Mouse (Mus musculus): ENCODE results near the gene Btg1.

The Btg1 gene

DNA sequence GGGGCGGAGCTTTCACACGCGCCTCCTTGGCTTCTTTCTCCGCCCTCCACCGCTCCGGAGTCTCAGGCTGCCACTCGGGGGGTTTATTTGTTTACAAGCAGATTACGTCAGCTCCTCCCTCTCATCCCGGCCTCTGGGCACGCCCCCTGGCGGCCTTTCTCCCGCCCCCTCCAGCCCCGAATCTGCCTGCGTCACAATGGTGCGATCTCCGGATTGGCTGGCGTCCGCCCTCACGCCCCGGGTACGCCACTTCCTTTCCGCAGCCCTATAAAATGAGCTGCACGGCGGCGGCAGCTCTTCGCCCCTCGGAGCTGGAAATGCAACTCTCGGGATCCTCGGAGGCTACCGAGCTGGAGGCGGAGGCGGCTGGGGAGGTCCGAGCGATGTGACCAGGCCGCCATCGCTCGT is at the start of gene Btg1:
Btg1 (plus strand) TSS at position 298 of the 408 bp plus-strand sequence.
- peak; percentile 100 for DNase-seq

DNA sequence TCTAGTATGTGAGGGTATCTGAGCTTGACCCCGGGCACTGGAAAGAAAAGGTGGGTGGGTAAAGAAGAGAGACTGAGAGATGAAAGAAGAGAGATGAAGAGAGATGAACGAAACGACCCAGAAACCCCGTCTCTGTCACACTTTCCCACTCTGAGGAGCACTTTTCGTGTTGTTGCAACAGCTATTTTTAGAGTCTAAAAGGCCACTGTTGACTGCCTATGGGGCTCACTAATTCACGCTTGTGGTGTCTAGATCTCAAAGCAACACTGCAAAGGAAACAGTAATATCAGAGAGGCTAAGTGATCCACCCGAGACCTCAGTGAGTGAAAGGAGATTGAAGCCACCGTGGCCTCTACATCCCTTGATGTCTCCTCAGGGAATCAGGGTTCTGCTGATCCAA is 47.3 kb upstream of the Btg1 start:
- DNase-seq: no peak

DNA sequence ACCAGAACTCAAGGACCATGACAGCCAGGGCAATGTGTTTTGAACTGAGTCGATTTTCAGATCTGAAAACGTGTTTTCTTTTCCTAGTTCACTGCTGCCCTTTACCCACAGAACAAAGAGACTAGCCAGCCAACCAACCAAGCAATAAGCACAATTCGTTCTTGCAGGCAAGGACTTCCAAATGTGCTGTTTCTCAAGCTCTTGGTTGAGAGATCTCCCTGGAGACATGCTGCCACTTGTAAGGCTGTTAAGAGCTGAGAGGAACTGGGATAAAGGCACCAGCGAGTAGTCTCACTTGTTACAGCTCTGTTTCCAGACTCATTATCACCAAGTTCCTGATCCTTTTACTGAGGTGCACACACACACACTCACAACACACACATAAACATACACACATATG is 45.6 kb upstream of the Btg1 start:
- DNase-seq: no peak

DNA sequence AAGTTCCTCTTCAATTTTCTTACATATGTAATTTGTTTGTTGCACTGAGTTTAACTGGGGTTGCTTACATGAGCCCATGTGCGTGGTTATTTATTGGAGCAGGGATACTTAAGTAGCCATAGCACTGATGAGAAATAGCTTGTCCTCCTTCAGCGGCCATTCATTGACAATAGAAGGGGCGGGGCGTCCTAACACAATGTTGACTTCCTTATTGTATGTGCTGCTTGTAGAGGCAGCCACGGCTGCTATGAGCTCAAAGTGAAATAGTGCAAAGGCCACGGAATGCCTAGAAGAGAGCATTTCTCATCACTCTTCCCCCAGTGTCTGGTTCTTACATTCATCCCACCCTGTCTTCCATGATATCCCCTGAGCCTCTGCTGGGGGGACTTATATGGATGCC is 42.0 kb upstream of the Btg1 start:
- DNase-seq: no peak

DNA sequence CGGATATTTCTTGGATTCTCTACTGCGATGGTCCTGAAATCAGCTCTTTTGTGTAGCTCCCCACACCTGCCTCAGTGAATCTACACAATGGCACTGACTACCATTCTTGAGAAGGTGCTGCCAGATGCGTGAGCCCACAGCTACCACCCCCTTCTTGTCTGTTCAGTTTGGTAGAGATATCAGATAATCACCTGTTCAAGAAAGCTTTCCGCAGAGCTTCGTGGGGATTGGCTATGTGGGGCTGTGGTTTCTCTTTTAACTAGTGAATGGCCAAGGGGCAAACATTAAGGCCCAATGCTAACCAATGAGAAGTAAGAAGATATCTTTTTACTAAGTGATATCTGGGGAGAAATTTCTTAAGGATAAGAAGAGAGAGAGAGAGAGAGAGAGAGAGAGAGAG is 41.5 kb upstream of the Btg1 start:
- DNase-seq: no peak

DNA sequence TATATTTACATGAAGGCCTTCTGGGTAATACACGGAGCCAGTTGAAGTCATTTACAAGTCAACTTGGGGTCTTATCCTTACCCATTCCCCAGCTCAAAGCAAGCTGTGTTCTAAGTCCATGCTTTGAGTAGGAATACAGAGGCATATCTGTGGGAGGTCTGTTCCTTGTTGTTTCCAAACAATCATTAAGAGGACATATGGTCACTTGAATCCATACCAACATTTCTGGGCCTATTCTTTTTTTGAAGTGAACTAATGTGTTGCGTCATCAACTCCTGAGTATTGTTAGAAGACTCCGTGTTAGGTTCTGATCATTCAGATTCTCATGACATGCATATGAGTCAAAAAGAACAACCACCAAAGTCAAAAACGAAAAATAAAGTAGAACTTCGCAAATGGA is 37.9 kb upstream of the Btg1 start:
- DNase-seq: no peak

DNA sequence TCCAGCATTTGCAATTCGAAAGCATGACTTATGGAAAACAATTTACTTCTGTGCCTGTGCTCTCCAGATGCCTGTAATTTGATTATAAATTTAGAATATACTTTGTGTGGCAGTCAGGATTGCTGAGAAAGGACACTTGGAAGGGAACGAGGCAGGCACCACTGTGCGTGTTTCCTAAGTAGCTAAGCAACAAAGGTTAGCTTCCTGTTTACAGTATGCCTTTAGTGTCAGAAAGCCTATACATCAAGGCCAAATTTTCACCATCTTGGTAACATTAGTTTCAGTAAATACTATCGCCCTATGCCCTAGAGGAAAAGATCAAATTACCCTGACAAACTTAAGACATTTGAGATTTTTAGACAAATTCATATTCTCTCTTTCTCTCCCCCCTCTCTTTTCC is 37.4 kb upstream of the Btg1 start:
- DNase-seq: no peak

DNA sequence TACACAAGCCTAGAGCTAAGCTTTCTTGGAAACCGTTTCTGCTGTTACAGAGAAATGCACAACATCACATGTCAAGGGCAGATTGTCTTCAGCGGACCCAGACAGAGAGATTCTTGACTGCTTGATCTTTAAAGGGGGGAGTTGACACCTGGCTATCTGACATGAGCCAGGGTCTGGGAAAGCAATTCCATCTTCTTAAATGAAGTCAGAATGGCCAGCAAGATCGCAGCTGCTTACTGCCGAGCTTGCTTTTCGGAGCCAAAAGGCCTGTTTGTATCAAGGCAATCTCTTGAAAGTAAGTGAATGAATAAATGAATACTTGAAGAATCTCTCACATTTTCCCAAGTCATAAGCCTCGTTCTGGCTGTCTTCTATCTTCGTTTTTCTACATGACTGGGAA is 36.6 kb upstream of the Btg1 start:
- DNase-seq: no peak

DNA sequence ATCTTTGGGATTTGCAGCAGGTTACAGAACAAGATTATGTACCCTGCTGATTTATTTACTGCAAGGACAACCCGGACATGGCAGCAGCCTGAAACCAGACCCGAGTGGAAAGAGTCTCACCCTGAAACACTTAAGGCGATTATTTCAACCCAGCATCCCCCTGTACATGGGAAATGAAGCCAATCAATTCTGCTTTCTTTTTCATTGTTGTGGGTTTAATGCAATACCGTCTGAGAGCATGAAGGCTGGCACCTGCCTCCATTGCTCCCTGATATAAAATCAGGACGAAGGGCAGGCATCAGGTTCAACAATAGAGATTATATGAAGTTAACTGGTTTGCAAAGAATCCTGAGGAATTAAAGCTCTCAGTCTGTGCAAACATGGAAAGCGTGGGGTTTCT is 35.6 kb upstream of the Btg1 start:
- no peak for DNase-seq

DNA sequence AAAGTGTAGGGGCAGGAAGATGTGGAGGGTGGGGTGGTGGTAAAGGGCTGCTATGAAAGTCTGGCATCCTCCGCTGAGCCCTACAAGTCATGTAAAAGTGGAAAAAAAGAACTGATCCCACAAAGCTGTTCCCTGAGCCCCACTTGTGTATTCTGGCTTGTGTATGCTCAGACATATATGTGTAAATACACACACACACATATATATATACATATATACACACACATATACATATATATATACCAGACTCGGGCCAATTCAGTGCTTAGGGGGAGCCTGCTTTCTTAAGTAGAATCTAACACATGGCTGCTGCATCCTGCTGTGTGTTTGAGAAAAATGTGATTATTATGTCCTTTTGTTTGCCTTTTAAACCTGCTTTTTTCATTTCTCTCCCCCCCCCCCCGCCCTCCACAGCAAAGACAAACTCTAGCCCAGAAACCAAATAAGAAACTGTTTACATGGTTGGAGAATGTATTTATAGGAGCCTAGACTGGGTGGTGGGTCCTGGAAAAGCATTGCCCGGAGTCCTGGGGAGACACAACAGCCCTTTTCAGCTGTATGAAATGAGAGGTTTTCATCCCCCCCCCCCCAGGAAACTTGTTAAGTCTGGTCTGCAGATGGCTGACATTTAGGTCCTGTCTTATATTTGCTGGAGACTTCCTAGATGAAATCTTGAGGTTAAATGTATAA is 30.5 kb upstream of the Btg1 start:
- DNase-seq: no peak

DNA sequence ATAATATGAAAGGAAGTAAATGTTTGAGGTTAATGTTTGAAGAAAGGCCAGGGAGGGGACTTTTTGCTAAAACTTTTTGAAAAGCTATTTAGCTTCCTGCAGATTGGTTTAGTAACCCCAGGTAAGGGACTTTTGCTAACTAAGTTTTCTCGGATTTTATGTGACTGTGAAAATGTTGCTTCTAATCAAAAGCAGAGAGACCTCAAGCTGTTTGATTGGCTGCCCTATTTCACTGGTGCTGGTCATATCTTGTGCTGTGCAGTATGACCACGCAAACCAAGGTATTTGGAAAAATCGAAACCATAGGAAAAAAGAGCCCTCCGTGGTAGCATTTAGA is 30.0 kb upstream of the Btg1 start:
- DNase-seq: no peak

DNA sequence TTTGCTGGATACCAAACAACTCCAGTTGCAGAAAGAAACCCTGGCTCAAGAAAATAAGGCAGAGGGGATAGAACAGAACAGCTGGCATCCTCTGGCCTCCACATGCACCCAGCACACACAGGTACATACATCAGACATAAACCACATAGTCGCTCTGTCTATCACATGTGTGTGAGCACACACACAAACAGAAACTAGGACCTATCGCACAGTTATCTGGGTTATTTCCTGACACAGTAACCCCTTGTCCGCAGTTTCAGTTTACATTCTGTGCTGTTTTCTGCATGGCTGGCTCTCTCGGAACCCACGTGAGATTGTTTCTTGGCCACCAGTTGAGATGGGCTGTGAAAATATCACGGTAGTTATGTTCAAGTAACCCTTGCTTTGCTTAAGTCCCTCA is 28.6 kb upstream of the Btg1 start:
- no peak for DNase-seq

DNA sequence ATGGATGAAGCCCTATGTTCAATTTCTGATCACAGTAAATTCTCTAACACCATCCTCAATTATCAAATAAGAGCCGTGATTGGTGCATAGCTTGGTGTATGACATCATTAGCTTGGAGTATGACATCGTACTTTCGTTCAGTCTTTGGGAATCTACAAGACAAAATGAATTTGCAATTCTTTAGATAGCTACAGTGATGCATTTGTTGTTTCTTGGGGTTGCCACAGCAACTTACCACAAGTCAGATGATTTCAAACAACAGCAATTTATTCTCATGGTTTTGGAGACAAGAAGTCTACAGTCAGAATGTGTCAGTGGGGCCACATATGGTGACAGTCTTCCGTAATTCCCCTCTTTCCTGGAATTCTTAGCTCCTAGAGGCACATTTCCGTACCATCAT is 27.0 kb upstream of the Btg1 start:
- DNase-seq: no peak

DNA sequence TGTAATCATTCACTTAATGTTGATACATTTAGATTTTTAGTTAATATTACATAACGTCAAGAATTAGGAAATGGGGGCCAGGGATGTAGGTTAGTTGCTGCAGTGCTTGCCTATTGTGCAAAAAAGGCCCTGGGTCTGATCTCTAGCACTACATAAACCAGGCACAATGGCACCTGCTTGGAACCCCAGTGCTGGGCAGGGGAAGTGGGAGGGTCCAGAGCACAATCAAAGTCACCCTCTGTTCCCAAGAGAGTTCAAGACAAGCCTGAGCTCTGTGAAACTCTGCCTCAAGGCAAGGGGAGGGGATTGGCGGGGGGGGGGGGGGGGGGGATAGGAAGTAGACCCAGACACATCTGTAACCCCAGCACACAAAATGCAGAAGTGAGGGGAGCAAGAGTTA is 24.7 kb upstream of the Btg1 start:
- DNase-seq: no peak

DNA sequence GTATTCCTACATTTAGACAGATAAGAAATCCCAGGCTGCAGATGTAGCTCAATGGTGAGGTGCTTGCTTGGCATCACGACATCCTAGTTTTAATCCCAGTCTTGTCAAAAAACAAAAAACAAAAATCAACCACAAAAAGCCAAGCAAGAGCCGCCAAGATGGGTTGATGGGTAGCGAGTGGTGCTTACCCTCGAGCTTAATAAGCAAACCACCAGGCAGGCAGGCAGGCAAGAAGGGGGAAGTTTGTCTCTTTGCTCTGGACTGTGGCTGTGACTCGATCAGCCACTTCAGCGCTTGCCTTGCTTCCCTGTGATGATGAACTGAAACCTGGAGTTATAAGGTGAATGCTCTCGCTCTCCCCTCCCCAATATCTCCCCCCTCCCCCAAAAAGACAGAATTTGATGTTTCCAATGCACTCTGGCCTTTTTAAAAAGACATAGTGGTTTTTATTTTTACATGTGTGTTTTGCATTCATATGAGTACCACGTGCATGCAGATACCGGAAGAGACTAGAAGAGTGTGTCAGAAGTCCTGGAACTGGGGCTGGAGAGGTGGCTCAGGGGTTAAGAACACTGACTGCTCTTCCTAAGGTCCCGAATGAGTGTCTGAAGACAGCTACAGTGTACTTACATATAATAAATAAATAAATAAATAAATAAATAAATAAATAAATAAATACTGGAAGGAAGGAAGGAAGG is 21.2 kb upstream of the Btg1 start:
- no peak for DNase-seq

DNA sequence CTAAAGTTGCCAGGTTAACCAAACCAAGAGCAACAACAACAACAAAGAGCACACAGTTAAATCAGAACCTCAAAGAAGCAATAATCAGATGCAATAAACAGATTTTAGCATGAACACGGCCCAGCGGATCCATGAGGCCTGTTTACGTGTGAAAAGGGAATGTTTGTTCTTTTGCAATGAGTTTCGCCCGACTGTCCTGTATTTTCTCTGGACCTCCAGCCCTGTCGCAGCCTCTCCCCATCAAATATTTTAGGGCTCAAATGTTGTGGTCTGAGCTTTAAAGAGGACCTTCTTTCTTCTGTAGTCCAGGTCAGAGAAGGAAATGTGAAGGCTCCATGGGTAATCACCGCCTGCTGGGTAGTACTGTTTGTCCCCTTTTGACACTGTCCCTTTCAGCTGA is 20.4 kb upstream of the Btg1 start:
- DNase-seq: no peak

DNA sequence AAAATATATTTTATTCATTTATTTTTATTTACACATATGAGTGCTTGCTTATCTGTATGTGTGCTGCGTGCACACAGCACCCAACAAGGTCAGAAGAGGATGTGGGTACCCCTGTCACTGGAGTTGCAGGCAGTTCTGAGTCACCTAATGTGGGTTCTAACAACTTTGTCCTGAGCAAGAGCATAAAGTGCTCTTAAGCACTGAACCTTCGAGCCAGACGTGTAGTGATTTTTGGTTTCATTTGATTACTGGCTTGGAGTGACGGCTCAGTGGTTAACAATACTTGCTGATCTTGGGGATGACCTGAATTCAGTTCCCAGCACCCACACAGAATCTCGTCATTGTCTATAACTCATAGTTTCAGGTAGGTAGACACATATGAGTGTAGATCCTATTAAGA is 17.2 kb upstream of the Btg1 start:
- no peak for DNase-seq

DNA sequence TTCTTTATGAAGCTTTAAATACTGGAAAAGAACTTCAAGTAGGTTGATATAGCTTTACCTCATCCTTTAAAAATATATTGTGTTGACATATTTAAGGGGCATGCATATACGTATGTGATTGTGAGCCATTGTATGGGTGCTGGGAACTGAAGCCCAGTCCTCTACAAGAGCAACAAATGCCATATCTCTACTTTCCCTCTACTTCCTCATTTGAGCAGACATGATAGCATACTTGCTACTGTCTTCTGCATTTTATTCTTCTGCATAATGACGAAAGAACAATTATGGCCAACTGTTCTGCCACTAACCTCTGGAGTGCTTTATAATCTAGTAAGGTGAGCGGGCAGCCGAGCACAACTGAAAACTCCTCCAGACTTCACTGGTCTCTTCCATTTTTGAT is 15.1 kb upstream of the Btg1 start:
- DNase-seq: no peak

DNA sequence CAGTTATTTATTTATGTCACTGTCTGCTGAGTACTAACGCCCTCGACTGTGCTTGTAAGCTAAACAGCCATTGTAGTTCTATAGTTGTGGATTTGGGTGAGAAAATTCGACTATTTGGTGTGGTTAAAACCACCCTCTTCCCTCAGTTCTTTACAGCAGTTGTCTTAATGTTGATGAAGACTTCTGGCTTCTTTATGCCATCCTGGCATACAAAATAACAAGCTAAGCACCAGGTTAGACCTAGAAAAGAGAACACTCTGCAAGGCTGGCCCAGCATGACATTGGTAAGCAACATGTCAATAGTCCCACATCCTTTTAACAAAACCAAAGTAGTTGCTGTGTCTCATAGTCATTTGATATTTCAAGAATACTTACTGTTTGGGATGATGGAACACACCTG is 14.5 kb upstream of the Btg1 start:
- DNase-seq: no peak

DNA sequence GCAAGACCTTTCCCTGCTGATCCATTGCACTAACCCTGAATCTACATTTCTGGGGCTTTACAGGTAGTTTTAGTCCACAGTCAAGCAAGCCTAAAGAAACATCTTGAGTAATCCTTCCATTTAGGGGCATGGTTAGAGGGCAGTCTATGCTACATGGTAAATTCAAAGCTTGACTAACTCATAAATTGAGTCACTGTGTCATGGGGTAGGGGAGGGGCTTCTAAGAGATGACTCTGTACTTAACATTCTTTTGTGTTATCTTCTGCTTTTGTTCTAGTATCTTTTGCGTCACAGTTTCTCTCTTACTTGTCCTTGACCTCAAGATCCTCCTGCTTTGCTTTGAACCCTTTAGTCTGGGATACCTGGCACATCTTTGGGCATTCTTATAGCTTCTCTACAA is 11.6 kb upstream of the Btg1 start:
- DNase-seq: no peak

DNA sequence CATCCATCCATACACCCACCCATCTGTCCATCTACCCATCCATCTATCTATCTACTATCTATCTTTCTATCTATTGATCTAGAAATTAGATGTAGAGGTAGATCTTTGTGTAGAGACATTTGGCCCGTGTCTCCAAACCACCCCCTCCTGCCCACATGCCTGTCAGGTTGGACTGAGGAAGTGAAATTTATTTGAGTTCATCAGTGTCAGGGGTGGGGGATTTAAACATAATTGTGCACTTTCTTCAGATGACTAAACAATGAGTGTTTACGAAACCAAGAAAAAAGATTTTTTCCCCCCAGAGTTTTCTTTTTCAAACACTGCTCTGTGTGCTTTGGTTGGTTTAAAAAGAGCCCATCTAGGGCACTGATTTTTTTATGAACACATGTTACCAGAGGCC is 10.9 kb upstream of the Btg1 start:
- no peak for DNase-seq

DNA sequence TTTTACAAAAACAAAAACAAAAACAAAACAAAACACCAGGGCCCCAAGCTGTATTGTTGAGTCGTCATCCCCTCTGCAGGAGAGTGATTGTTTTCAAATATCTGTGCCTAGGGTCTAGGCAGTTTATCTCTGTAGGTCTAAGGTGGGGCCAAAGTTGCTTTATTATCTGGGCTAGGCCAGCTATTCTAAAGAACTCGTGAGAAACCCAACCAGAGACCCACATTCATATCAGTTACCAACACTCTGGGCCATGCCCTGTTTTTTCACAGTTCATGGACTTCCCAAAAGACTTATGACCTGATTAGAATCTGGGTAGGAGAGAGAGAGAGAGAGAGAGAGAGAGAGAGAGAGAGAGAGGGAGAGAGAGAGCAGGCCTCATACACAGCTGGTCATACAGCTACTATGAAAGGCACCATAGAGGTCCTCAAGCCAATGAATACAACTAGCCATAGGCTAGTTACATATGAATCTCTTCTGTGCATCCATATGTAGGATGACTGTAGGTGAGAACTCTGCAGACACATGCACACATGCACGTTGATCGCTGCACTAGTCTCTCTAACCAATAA is 9.1 kb upstream of the Btg1 start:
- DNase-seq: no peak

DNA sequence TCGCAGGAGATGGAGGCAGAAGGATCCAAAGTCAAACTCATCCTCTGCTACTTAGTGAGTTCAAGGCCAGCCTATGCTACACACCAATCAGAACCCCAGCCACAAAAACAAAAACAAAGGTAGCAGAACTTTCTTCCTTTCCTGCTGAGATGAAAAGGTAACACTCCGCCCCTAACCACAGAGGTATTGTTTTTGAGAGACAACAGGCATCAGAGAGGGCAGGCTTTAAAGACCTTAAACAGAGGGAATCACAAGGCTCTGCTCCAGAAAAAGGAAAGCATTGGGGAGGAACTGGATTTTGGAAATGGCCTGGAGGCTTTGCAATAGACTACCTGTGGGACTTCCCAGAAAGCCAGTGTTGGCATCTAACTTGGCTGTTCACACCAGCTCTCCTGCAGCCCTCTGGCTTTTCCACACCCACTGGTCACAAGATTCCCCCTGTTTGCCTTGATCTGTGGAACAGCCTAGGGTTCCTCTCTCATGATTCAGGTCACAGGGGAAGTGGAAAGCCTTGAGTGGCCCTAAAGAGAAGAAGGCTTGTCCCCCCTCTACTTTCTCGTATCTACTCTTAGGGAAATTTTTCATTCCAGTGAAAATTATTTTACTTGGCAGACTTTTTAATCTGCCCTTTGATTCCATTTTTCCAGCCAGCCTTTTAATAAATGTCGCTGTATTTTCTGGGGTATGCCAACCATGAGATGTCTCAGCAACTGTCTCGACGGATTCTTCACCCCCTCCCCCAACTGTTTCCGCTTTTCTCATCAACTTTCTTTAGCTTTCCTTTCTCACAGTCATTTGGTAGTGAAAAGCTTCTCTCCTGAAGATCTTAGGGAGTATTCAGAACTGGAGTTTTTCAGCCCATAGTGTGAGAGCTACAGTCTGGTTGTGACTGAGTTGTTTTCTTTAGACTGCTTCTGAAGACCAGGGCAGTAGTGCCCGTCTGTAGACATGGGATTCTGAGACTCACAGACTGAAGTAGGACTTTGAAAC is 7.2 kb upstream of the Btg1 start:
- no peak for DNase-seq

All from kidney, postnatal 10 days (tissue).